Mouse (Mus musculus) embryonic fibroblast, embryonic 13.5 days (primary cell): ENCODE measurements around the gene Camta1.

Experiments
- CTCF ChIP-seq: IDR thresholded peaks from 2 replicates; pipeline ENCODE4 v1.5.1; 2011; ENCODE audit warnings: mild to moderate bottlenecking, control low read depth, low read length, moderate library complexity, borderline replicate concordance; ENCODE audit not compliant: insufficient read depth
- POLR2A ChIP-seq: IDR thresholded peaks from 2 replicates; pipeline ENCODE4 v1.6.1; 2011; ENCODE audit warnings: low read depth, mild to moderate bottlenecking, control low read depth, low read length, moderate library complexity

DNA sequence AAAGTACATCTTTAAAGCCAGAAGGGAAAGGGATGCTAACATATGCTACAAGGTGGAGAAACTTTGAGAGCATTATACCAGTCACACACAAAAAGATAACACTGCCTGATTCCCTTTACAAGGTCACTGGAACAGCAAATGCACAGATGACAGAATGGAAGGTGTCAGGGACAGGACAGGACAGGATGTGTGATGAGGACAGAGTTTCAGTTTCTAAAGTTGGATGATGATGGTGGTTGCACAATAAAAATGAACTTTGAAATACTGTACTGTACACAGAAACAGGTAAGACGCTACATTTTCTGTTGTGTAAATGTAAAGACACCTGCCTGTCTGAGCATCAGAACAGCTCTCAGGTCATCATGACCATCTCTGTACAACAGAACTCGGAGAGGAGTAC is 57.5 kb downstream of the Camta1 start:
- TF ChIP-seq CTCF (no peak), POLR2A (no peak)
